9 mouse cellular contexts compared by ENCODE assay signal in the genomic region with DNA sequence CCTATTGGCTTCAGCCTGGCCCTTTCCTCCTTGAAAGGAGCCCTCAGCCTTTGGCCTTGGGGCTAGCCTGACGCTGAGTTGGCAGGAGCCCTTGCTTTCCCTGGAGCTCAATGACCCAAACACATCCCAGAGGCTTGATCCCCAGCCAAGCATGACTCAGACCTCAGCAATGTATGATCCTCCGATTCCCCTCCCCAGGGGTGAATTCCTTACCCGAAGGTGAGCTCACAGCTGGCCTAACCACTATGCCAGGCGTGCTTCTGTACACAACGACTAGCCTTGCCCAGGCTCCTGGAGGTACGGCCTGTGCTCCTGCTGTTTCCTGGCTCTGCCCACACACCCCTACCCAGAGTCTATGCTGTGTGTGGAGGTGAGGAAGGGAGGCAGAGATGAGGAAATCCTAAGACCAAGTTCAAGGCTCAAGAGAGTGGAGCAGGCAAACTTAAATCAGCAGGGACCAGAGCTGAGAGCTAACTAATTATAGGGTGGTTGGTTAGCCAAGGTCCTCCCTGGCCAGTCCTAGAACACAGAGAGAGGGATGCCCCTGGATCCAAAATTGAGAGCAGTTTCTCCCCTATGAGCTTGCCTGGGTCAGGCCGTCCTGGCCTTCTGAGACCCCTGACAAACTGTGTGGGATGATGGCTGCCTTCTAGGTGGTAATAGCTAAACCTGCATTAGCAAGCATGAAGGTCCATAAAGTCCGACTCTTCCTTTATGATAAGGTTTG.
A peak's percentile ranks its signal among the peaks of the same experiment; 100 is the strongest.
DNase-seq lines count a peak whose midpoint lies in the region; ATAC-seq and TF ChIP-seq lines count a peak whose summit lies in the region.
"Had no signal": no experiment of that assay in that cellular context is flagged by ENCODE, and none has a peak within 500 bp of the region (broad histone marks: within the 10 kb centered on the region; RNA-seq: fewer than 3 reads in every experiment).

No protein-coding gene starts in this region.

- no peaks in the 10 kb centered on the region for H3K79me2 ChIP-seq in liver, adult 2 months (ENCODE audit: control insufficient read depth, insufficient read depth, low read length)

- peaks cover 3% of the 10 kb centered on the region for H3K4me1 ChIP-seq in liver, adult 2 months (ENCODE audit: control insufficient read depth, insufficient read depth, low read length)
- H3K4me1 ChIP-seq in liver, embryonic 12.5 days = 0 out of 2 replicates have a peak, but pooled peaks cover 2% of the 10 kb centered on the region

- H3K9me3 ChIP-seq in liver, embryonic 12.5 days (replicated peaks) = no peaks in the 10 kb centered on the region
- H3K9me3 ChIP-seq: G1E had no signal

- H3K9ac ChIP-seq in liver, adult 2 months (ENCODE audit: low read depth, low read length) = no peak overlapping the region
- H3K9ac ChIP-seq in liver, embryonic 12.5 days = no peak overlapping the region

- H3K27ac ChIP-seq in liver, adult 2 months (replicated peaks; ENCODE audit: insufficient read depth, low read depth, low read length) = no peak overlapping the region
- no peak overlapping the region for H3K27ac ChIP-seq in liver, embryonic 12.5 days

- no peaks in the 10 kb centered on the region for H3K36me3 ChIP-seq in liver, adult 2 months (ENCODE audit: control insufficient read depth, insufficient read depth, low read length)
- H3K36me3 ChIP-seq in liver, embryonic 12.5 days = no peaks in the 10 kb centered on the region
- H3K36me3 ChIP-seq: G1E had no signal

- WGBS in liver, adult 2 months = 32% methylated on average over 8 of the region's 8 CpGs
- WGBS in liver, embryonic 12.5 days (ENCODE audit: insufficient replicate concordance) = 60% methylated on average over 8 of the region's 8 CpGs

- TF ChIP-seq POLR2A in liver, adult 2 months (IDR thresholded peaks at IDR 0.05; ENCODE audit: extremely low read depth, insufficient read depth, low read length) = no peak

- no peak overlapping the region for H3K4me2 ChIP-seq in liver, embryonic 12.5 days

- no peak for TF ChIP-seq CTCF in liver, adult 2 months (IDR thresholded peaks at IDR 0.05; ENCODE audit: low read depth, low read length)

- ATAC-seq in liver, embryonic 12.5 days = no peak
- peak; percentile 35 for ATAC-seq in granulocyte monocyte progenitor cell, adult 5-6 weeks (replicated peaks; ENCODE audit: poor library complexity, severe bottlenecking)

- H3K27me3 ChIP-seq in liver, adult 2 months (ENCODE audit: control insufficient read depth, insufficient read depth, low read length) = no peaks in the 10 kb centered on the region
- no peaks in the 10 kb centered on the region for H3K27me3 ChIP-seq in liver, embryonic 12.5 days (replicated peaks)

- no peak overlapping the region for H3K4me3 ChIP-seq in liver, adult 2 months (ENCODE audit: insufficient read depth, low read depth, low read length)
- no peak overlapping the region for H3K4me3 ChIP-seq in liver, embryonic 12.5 days

- peak; percentile 80 for DNase-seq in liver, adult 2 months (ENCODE audit: extremely low read depth, low read depth, low spot score)
- peak; percentile 97 for DNase-seq in kidney, adult 8-10 months
- peak; percentile 83 to 89 for DNase-seq in lung, postnatal 4 days
- DNase-seq in cerebellum, adult 11-12 months = no peak
- no peak for DNase-seq in cerebellum, adult 9-11 months
- no peak for DNase-seq in thymus, postnatal 10 days (ENCODE audit: low spot score in 2 of 2)

Comparison
In these comparisons a context has a peak if more than half of its experiments do, and no peak if none do; other contexts are left out.
1. DNase-seq: peak in liver, adult 2 months (single experiment), kidney, adult 8-10 months (2 of 2) and lung, postnatal 4 days (2 of 2); none in cerebellum, adult 11-12 months (single experiment), cerebellum, adult 9-11 months (single experiment) and thymus, postnatal 10 days (0 of 2).